Mouse (Mus musculus): ENCODE measurements at regions not wholly inside any gene's neighbourhood (a gene's known extent, or its start where the extent isn't known, plus 50 kb on each side); places are given as distances from the start of the nearest gene placed in this dataset.
A peak's percentile ranks its signal among the peaks of the same experiment; 100 is the strongest.

DNA sequence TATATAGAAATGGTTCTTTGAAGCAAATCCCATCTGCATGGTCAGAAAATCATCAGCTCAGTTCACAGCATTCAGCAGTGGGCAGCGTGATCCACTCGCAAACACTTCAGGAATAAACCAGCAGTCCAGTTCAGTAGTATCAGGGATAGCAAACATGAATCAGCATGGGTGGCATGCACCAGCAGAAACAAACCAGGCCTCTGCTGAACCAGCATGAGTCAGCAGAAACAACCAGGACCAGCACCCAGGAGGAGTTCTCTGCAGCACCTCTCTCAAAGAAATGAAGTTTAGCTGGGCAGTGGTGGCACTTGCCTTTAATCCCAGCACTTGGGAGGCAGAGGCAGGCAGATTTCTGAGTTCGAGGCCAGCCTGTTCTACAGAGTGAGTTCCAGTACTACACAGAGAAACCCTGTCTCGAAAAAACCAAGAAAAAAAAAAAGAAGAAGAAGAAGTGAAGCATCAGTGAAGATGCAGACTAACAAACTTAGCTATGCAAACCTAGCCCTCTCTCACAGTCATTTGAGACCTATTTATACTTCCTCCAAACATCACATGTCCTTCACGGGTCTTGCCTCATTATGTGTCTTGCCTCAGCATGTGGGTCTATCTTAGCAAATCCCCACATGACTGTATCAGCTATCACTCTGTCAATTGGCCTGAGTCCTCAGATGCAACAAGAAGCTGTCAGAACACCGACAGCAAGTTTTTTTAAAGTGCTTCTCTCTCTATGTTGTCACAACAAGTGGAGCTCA is 80.2 kb downstream of the Fthl17a start:
- no peak for DNase-seq (ENCODE audit: low spot score)

DNA sequence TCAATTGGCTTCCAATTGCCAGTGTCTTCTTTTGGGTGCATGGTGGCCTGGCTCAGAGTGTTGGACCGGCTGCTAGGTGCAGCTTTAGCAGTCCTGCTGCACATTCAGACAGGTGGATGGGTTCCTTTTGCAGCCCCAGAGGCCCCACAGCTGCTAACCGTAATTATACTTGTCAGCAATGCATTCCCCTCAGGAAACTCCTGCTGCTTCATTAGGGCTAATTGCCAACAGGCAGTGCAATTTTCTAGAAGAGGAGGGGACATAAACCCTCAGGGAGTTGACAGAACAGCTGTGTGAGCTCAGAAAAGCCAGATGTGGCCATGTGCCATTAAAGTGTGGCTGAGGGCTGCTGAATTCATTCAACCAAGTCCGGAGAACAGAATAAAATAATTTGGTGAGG is 94.0 kb downstream of the Fthl17a start:
- DNase-seq (ENCODE audit: low spot score) = peak; percentile 39

DNA sequence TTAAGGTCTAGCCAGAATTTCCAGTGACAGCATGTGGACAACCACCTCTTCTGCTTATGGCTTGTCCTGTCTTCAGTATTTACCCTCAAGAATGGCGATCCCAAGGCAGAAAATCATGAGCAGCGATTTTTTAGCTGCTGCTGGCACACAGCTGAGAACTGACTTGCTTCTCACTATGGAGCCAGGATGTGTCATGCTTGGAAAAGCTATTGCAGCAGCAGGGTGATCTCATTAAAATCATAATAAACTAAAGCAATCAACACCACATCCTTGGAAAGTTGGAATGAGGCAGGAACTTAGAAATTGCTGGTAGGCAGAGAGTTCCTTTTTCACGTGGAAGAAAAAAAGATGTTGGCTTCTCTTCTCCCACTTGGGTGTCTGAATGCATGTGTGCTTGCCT is 125.8 kb downstream of the Fthl17a start:
- DNase-seq (ENCODE audit: low spot score) = no peak

DNA sequence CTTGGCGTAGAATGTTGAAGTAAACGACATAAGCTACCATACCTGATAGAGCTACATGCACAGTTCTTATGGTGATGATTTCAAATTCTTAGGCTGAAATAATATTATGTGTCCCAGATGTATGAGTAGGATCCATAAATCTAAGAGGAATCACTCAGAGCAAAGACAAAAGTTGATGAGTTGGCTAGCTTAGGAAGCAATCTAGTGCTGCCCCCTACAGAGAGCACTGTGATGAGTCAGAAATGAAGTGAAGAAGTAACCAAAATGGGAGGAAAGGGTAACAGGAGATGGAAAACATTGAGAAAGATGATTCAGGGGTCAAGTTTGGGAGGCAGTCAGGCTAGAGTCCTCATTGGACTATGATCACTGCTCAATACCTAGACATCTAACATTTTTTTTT is 135.0 kb downstream of the Fthl17a start:
- DNase-seq (ENCODE audit: low spot score) = no peak
